Mouse (Mus musculus) heart, adult 2 months (tissue): ENCODE results near the gene Plcb4. TPM values are rescaled to one million over a fixed set of nuclear protein-coding genes. Genes with fewer than 3 reads are reported as not detected.

ENCODE experiments used
- DNase-seq, 2 experiments: peaks; one replicate each; pipeline ENCODE4 v3.0.0; 2021
- H3K27ac ChIP-seq: fragments of 200-600 bp; 2 replicates; pipeline ENCODE4 v1.8.1; 2022
- H3K27me3 ChIP-seq: fragments of 200-500 bp; 2 replicates; pipeline ENCODE4 v1.6.1; 2012; ENCODE audit warnings: mild to moderate bottlenecking, low read length, inconsistent platforms, mixed read lengths; ENCODE audit not compliant: control insufficient read depth, insufficient read depth
- H3K36me3 ChIP-seq: fragments of 200-500 bp; 2 replicates; pipeline ENCODE4 v1.6.1; 2012; ENCODE audit warnings: low read length, inconsistent platforms; ENCODE audit not compliant: control insufficient read depth, insufficient read depth
- H3K4me1 ChIP-seq: fragments of 200-500 bp; 2 replicates; pipeline ENCODE4 v1.6.1; 2011; ENCODE audit warnings: low read length; ENCODE audit not compliant: control insufficient read depth, insufficient read depth
- H3K4me3 ChIP-seq: fragments of 200-600 bp; 2 replicates; pipeline ENCODE4 v1.8.1; 2022
- H3K79me2 ChIP-seq: fragments of 200-500 bp; replicated peaks from 2 replicates; pipeline ENCODE4 v1.6.1; 2012; ENCODE audit warnings: mild to moderate bottlenecking, inconsistent platforms, low read length, moderate library complexity, mixed read lengths; ENCODE audit not compliant: control insufficient read depth, insufficient read depth
- H3K9ac ChIP-seq: fragments of 200-500 bp; 2 replicates; pipeline ENCODE4 v1.6.1; 2012; ENCODE audit warnings: low read depth, mild to moderate bottlenecking, control low read depth, inconsistent platforms, low read length, mixed read lengths
- CTCF ChIP-seq: fragments of 200-600 bp; IDR thresholded peaks from 2 replicates; pipeline ENCODE4 v1.8.1; 2022; ENCODE audit warnings: antibody characterized with exemption, mild to moderate bottlenecking, moderate library complexity
- EP300 ChIP-seq: fragments of 200-500 bp; IDR thresholded peaks from 2 replicates; pipeline ENCODE4 v1.6.1; 2011; ENCODE audit warnings: low read depth, low read length, control low read depth; ENCODE audit not compliant: insufficient read depth
- POLR2A ChIP-seq: fragments of 200-500 bp; IDR thresholded peaks from 2 replicates; pipeline ENCODE4 v1.6.1; 2011; ENCODE audit warnings: mild to moderate bottlenecking, low read depth, low read length, control low read depth; ENCODE audit not compliant: insufficient read depth
- WGBS: fragments of 180-500 bp; shearing (Covaris S2); methylation state at CpG from one replicate; pipeline ENCODE4 v1.1.7; 2018; 5-methylcytosine and 5-hydroxymethylcytosine counted together
- intact Hi-C: fragments of 180-260 bp; cut with DNase I; formaldehyde crosslinking; loops from one replicate; pipeline ENCODE4 v1.15.1; 2025
- polyA plus RNA-seq: library from polyadenylated mRNA; depleted of rRNA; stranded (reverse); fragments of >200 nt; gene quantifications from 2 replicates; pipeline ENCODE4 v1.2.3, GENCODE M21; 2012
- total RNA-seq, 2 experiments: library from RNA; stranded (reverse); gene quantifications; 2 replicates each; pipeline ENCODE4 v1.2.3; 2021

Gene Plcb4
- total and polyA plus RNA-seq, 3 experiments, result 23.1 to 60.2 (median 55.0) TPM

GRCm38 (mm10) chr2:136050793-136051615, 392.2 kb downstream of the Plcb4 start:
- Histone ChIP-seq H3K27ac (no peak overlapping the region), H3K9ac (no peak overlapping the region), H3K27me3 (no peaks in the 10 kb centered on the region), H3K4me3 (no peak overlapping the region), H3K79me2 (no peaks in the 10 kb centered on the region), H3K4me1 (no peaks in the 10 kb centered on the region), H3K36me3 (no peaks in the 10 kb centered on the region)
- WGBS, result 21% methylated on average over 27 of the region's 27 CpGs
- TF ChIP-seq EP300 (no peak), POLR2A (no peak), CTCF (no peak)
- DNase-seq, result no peak
- intact Hi-C loops, result no loop called here

GRCm38 (mm10) chr2:136051688-136052289, 393.0 kb downstream of the Plcb4 start, which contains the start of gene Lamp5:
TSS of gene Lamp5 (plus strand) at chr2:136052239.
- no peak within 1 kb of the TSS for H3K27ac ChIP-seq
- no peak for DNase-seq
- no peak within 1 kb of the TSS for H3K4me3 ChIP-seq
- intact Hi-C loops, result no loop called here
- WGBS, result 12% methylated on average over 8 of the region's 8 CpGs
- H3K27me3 ChIP-seq, result no peaks in the 10 kb centered on the region
- no peaks in the 10 kb centered on the region for H3K79me2 ChIP-seq
- H3K36me3 ChIP-seq, result no peaks in the 10 kb centered on the region
- no peaks in the 10 kb centered on the region for H3K4me1 ChIP-seq
- TF ChIP-seq EP300 (no peak), POLR2A (no peak), CTCF (no peak)
- no peak within 1 kb of the TSS for H3K9ac ChIP-seq

GRCm38 (mm10) chr2:136057861-136058331, 399.1 kb downstream of the Plcb4 start:
- intact Hi-C loops, result no loop called here
- peaks cover 9% of the 10 kb centered on the region for H3K27me3 ChIP-seq
- TF ChIP-seq POLR2A (no peak), EP300 (no peak), CTCF (no peak)

GRCm38 (mm10) chr2:136058398-136058797, 399.6 kb downstream of the Plcb4 start:
- Histone ChIP-seq H3K4me3 (no peak overlapping the region), H3K79me2 (no peaks in the 10 kb centered on the region), H3K9ac (no peak overlapping the region), H3K27me3 (peaks cover 9% of the 10 kb centered on the region), H3K27ac (no peak overlapping the region), H3K4me1 (no peaks in the 10 kb centered on the region), H3K36me3 (no peaks in the 10 kb centered on the region)
- intact Hi-C loops, result no loop called here
- WGBS, result 8% methylated on average over 7 of the region's 7 CpGs
- no peak for DNase-seq
- TF ChIP-seq CTCF (no peak), POLR2A (no peak), EP300 (no peak)

More at GRCm38 (mm10) chr2:136057861-136058331, 399.1 kb downstream of the Plcb4 start:
- no peak overlapping the region for H3K4me3 ChIP-seq
- H3K79me2 ChIP-seq, result no peaks in the 10 kb centered on the region
- H3K27ac ChIP-seq, result no peak overlapping the region
- no peaks in the 10 kb centered on the region for H3K4me1 ChIP-seq
- no peaks in the 10 kb centered on the region for H3K36me3 ChIP-seq
- 6% methylated on average over 19 of the region's 19 CpGs for WGBS
- no peak overlapping the region for H3K9ac ChIP-seq
- DNase-seq, result no peak

GRCm38 (mm10) chr2:136059029-136059669, 400.3 kb downstream of the Plcb4 start:
- Histone ChIP-seq H3K27me3 (peaks cover 9% of the 10 kb centered on the region), H3K36me3 (no peaks in the 10 kb centered on the region), H3K4me3 (no peak overlapping the region), H3K27ac (no peak overlapping the region), H3K79me2 (no peaks in the 10 kb centered on the region), H3K4me1 (no peaks in the 10 kb centered on the region), H3K9ac (no peak overlapping the region)
- 3% methylated on average over 37 of the region's 37 CpGs for WGBS
- TF ChIP-seq CTCF (no peak), POLR2A (no peak), EP300 (no peak)
- intact Hi-C loops, result no loop called here
- DNase-seq, result no peak
